Mouse (Mus musculus) testis, adult 2 months (tissue): Measurements from ENCODE around the gene F12. TPM values are rescaled to one million over a fixed set of nuclear protein-coding genes. Genes with fewer than 3 reads are reported as not detected.

Source experiments
- H3K27ac ChIP-seq: fragments of 200-500 bp; 2 replicates; pipeline ENCODE4 v1.5.1; 2012; ENCODE audit warnings: low read depth, low read length; ENCODE audit not compliant: control insufficient read depth, insufficient read depth
- H3K27me3 ChIP-seq: fragments of 200-500 bp; 2 replicates; pipeline ENCODE4 v1.6.1; 2012; ENCODE audit warnings: mild to moderate bottlenecking, low read length, moderate library complexity; ENCODE audit not compliant: control insufficient read depth, insufficient read depth
- H3K36me3 ChIP-seq: fragments of 200-500 bp; 2 replicates; pipeline ENCODE4 v1.6.1; 2012; ENCODE audit warnings: mild to moderate bottlenecking, low read length; ENCODE audit not compliant: control insufficient read depth, insufficient read depth
- H3K4me1 ChIP-seq: fragments of 200-500 bp; 2 replicates; pipeline ENCODE4 v1.6.1; 2012; ENCODE audit warnings: low read length; ENCODE audit not compliant: control insufficient read depth, insufficient read depth
- H3K4me3 ChIP-seq: fragments of 200-500 bp; 2 replicates; pipeline ENCODE4 v1.5.1; 2012; ENCODE audit warnings: low read depth, mild to moderate bottlenecking, low read length, moderate library complexity, mixed read lengths; ENCODE audit not compliant: control insufficient read depth
- CTCF ChIP-seq: fragments of 200-500 bp; IDR thresholded peaks from 2 replicates; pipeline ENCODE4 v1.5.1; 2012; ENCODE audit warnings: low read depth, mild to moderate bottlenecking, inconsistent platforms, low read length, moderate library complexity; ENCODE audit not compliant: control insufficient read depth, insufficient read depth, insufficient replicate concordance
- POLR2A ChIP-seq: fragments of 200-500 bp; IDR thresholded peaks from 2 replicates; pipeline ENCODE4 v1.6.1; 2012; ENCODE audit warnings: low read depth, mild to moderate bottlenecking, inconsistent platforms, low read length, moderate library complexity; ENCODE audit not compliant: control insufficient read depth
- polyA plus RNA-seq: library from polyadenylated mRNA; depleted of rRNA; stranded (reverse); fragments of >200 nt; gene quantifications from 2 replicates; pipeline ENCODE4 v1.2.3, GENCODE M21; 2012; rRNA removed

F12 gene
- polyA plus RNA-seq: 3.0 and 3.4 TPM in 2 replicates

DNA sequence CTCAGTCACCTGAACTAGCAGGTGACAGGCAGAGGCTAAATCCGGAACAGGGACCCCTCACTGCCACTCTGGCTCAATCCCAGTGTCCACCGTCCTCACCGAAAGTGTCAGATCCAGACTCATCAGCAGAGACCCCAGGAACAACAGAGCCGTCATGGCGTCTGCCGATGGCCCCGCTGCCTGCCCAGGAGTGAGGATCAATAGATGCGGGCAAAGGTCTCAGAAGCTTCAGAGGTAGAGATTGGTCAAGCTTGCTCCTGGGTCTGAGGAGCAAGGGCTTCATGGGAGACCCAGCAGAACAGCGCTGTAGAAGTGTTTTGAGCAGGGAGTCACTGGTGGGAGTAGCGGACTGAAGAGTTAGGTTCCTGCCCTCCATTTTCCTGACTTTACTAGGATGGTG, at the start of gene F12:
Gene F12 (minus strand): TSS at position 181 of the 400 bp plus-strand sequence.
- Histone ChIP-seq H3K4me3 (no peak within 1 kb of the TSS), H3K4me1 (peaks cover 4% of the 10 kb centered on the region), H3K27me3 (no peaks in the 10 kb centered on the region), H3K36me3 (no peaks in the 10 kb centered on the region), H3K27ac (no peak within 1 kb of the TSS)
- TF ChIP-seq POLR2A: no peak
- no peak for TF ChIP-seq CTCF

DNA sequence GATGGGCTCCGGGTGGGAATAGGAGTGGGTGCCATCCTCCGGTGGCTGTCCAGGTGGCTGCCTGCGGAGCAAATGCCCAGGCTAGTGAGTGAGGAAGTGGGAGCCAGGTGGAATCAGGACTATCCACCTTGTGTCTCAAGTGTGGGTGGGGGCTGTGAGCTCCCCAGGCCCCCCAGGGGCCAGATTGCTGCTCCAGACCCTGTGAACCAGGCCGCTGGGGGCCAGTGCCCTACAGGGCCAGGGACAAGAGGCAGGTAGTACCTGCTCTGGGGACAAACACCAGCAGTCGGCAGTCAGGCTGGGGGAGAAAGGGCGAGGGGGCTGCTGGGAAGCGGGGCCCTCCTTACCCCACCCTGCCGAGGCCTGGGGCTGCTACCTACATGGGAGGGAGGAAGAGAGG, 49.7 kb upstream of the F12 start:
- peak overlapping the region; percentile 5; the same call in 1 of the 2 replicates for H3K4me3 ChIP-seq
- H3K27me3 ChIP-seq: no peaks in the 10 kb centered on the region
- no peak overlapping the region for H3K27ac ChIP-seq
- H3K4me1 ChIP-seq: peaks cover 44% of the 10 kb centered on the region
- no peaks in the 10 kb centered on the region for H3K36me3 ChIP-seq
- TF ChIP-seq CTCF (no peak), POLR2A (no peak)

DNA sequence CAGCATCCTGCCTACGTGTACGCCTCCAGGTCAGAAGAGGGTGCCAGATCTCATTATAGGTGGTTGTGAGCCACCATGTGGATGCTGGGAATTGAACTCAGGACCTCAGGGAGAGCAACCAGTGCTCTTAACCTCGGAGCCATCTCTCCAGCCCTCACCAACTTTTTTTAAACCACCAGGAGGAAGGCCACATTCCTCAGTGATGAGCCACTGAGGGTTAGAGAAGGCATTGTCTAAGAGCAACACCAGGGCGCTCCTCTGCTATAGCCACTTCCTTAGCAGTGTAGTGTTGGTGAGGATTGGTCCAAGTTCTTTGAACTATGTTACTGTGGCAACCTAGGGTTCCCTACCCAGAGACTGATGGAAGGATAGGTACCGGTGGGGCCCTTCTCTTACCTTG, 49.2 kb upstream of the F12 start:
- H3K4me1 ChIP-seq: peaks cover 49% of the 10 kb centered on the region
- no peaks in the 10 kb centered on the region for H3K36me3 ChIP-seq
- no peak overlapping the region for H3K27ac ChIP-seq
- no peak overlapping the region for H3K4me3 ChIP-seq
- TF ChIP-seq POLR2A (no peak), CTCF (no peak)
- H3K27me3 ChIP-seq: no peaks in the 10 kb centered on the region

DNA sequence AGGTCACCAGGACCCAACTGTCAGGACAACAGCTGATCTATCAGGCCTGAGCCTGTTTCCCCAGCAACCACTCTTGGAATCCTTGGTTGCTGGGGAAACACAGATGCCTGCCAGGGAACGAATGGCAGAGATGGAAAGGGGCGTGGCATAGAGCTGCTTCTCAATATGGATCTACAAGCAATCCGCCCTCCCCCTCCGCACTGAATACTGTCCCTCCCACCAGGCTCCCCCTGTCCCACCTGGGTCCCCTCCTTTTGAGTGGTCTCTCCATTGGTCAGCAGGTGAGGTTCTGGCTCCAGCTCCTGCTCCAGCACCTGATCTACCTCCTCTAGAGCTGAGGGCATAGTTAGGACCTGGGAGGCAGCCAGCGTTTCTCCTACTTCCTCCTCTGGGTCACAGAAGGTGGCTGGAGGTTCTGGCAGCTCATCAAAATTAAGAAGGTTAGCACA, 48.1 kb upstream of the F12 start:
- TF ChIP-seq CTCF (no peak), POLR2A (no peak; the same call in 1 of the 2 replicates)
- H3K36me3 ChIP-seq: no peaks in the 10 kb centered on the region
- peak overlapping the region; percentile 73 for H3K4me3 ChIP-seq
- peak overlapping the region; percentile 76 for H3K27ac ChIP-seq
- peaks cover 53% of the 10 kb centered on the region for H3K4me1 ChIP-seq
- no peaks in the 10 kb centered on the region for H3K27me3 ChIP-seq

DNA sequence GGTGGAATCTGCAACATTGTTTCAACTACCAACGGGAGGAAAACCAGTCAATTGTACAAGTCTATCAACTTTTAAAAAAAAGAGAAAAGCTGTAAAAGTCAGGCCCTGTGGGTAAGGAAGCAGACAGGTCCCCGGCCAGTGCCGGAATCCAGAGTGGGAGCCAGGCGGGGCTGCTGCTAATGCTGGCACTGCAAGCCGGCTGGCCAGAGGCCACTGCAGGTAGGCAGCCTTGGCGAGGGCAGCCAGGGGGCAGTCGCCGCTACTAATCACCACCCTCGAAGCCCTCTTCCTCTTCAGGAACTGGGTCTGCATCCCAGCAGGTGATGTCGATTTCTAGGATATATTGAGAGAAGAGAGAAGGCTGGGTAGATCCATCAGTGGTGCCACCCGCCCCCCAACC, 47.4 kb upstream of the F12 start:
- no peaks in the 10 kb centered on the region for H3K36me3 ChIP-seq
- peak overlapping the region; percentile 73 for H3K4me3 ChIP-seq
- peaks cover 55% of the 10 kb centered on the region for H3K4me1 ChIP-seq
- H3K27ac ChIP-seq: peak overlapping the region; percentile 76
- H3K27me3 ChIP-seq: no peaks in the 10 kb centered on the region
- TF ChIP-seq POLR2A (no peak), CTCF (no peak)

DNA sequence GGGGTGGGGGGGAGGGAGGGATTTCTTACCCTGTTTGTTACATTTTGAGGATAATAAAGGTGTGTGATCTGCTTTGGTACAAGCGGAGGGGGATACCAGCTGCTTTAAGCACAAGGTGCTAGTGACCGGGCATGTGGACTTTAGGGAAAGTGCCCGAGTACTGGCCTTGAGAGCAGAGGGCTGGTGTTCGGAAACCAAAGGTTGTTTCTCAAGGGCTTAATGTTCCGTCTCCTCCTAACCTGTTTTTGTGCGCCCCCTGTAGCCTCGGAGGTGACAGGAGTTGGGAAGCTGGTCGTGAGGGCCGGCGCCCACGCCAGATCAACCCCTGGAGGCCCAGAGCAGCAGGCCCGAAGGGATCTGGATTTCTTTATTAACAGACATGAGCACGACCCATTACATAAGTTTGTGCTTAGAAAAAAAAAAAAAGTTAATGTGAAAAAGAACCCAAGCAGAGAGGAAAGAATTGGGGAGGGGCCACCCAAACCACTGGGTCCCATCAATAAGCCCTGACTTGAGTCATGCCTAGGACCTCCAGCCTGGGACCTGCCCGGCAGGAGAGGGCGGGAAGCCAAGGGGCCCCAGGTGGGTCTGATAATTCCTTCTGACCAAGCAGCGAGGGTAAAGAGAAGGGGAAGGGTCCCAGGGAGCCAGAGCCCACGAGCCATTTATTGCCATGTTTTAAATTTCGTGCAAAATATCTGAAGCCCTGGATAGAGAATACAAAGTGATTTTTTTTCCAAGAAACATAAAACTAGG, 46.7 kb upstream of the F12 start:
- H3K27me3 ChIP-seq: no peaks in the 10 kb centered on the region
- peaks cover 53% of the 10 kb centered on the region for H3K4me1 ChIP-seq
- H3K4me3 ChIP-seq: peak overlapping the region; percentile 82
- no peaks in the 10 kb centered on the region for H3K36me3 ChIP-seq
- TF ChIP-seq POLR2A (no peak), CTCF (no peak)
- H3K27ac ChIP-seq: no peak overlapping the region; the same call in 1 of the 2 replicates

DNA sequence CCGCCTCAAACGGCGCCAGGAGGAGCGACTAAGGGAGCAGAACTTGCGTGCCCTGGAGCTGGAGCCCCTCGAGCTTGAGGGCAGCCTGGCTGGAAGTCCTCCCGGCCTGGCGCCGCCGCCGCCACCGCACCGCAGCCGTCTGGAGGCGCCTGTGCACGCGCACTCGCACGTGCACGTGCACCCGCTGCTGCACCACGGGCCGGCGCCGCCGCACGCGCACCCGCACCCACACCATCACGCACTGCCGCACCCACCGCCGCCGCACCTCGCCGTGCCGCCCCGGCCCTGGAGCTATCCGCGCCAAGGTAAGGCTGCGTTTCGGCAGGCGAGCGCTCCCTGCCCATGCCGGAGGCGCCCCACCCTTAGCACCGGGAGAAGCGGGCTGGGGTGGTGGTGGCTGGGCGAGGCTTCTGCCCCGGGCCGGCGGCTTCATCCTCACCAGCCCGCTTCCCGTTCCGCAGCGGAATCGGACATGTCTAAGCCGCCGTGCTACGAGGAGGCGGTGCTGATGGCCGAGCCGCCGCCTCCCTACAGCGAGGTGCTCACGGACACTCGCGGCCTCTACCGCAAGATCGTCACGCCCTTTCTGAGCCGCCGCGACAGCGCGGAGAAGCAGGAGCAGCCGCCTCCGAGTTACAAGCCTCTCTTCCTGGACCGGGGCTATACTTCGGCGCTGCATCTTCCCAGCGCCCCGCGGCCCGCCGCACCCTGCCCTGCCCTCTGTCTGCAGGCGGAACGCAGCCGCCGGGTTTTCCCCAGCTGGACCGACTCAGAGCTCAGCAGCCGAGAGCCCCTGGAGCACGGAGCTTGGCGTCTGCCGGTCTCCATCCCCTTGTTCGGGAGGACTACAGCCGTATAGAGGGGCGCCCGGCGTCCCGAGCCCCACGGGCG, 45.8 kb upstream of the F12 start:
- peak overlapping the region; percentile 82 for H3K4me3 ChIP-seq
- H3K27me3 ChIP-seq: no peaks in the 10 kb centered on the region
- H3K4me1 ChIP-seq: peaks cover 48% of the 10 kb centered on the region
- no peaks in the 10 kb centered on the region for H3K36me3 ChIP-seq
- TF ChIP-seq POLR2A (no peak), CTCF (no peak)
- H3K27ac ChIP-seq: peak overlapping the region; percentile 3; the same call in 1 of the 2 replicates
